Mouse (Mus musculus): ENCODE measurements around the gene Tmcc2. TPM values are rescaled to one million over a fixed set of nuclear protein-coding genes. Genes with fewer than 3 reads are reported as not detected.
A peak's percentile ranks its signal among the peaks of the same experiment; 100 is the strongest.

Tmcc2 gene
- polyA plus RNA-seq, 1 experiment from 2014 or later: 7.8 TPM

DNA sequence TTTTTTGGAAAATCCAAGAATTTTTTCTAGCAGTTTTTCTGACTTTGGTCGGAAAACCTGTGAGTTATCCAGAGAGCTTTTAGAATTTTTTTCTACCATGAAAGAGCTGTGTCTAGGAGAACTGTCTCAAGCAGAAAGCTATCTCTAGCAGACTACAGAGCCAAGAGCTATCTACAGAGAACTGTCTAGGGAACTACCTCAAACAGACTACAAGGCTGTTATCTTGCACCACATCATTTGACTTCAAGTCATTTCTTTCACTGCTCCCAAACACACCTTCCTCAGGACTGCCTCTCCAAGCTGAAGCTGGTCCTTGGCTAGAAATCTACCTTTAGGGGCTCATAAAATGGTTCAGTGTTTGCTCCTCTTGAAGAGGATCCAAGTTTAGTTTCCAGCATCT lies 10.8 kb upstream of the Tmcc2 start:
- no peak for DNase-seq (ENCODE audit: low spot score)

DNA sequence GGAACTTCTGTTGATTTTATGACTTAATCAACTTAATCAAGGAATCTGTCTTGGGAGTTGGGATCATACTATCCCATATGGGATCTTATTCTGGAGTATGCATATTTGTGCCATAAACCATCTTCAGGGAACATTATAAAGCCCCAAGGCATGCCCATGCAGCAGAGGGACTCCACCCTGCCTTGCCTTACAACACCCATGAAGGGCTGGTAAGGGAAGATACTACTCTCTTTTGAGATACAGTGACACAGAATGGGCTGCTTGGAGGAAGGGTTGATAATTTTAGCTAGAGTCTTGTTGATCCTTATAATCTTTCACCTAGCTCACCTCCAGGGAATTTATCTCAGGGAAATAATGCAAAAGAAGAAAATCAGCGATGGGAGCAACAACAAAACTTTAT lies 9.5 kb upstream of the Tmcc2 start:
- H3K27ac ChIP-seq (ENCODE audit: low read depth): no peak overlapping the region
- DNase-seq (ENCODE audit: low spot score) (no peak), ATAC-seq (replicated peaks; ENCODE audit: low FRiP score, low TSS enrichment, low read depth) (no peak)
- H3K9ac ChIP-seq (ENCODE audit: low read length): no peak overlapping the region
- H3K9me3 ChIP-seq (ENCODE audit: control insufficient read depth, low read length): peaks cover 4% of the 10 kb centered on the region; the same call in 1 of the 2 replicates
- no peaks in the 10 kb centered on the region for H3K27me3 ChIP-seq (replicated peaks; ENCODE audit: control insufficient read depth, insufficient read depth, low read length)
- no peak overlapping the region for H3K4me3 ChIP-seq (ENCODE audit: low read depth, low read length)
- no peaks in the 10 kb centered on the region for H3K36me3 ChIP-seq (ENCODE audit: control insufficient read depth, insufficient read depth, low read length)
- H3K4me2 ChIP-seq (ENCODE audit: low read length): no peak overlapping the region
- H3K4me1 ChIP-seq (replicated peaks; ENCODE audit: control insufficient read depth, insufficient read depth, low read length): no peaks in the 10 kb centered on the region
- WGBS: 60% methylated on average over 1 of the region's 1 CpGs

More for the DNA sequence above, 10.8 kb upstream of the Tmcc2 start:
- WGBS: 95% methylated on average over 1 of the region's 1 CpGs
- H3K36me3 ChIP-seq (ENCODE audit: control insufficient read depth, insufficient read depth, low read length): no peaks in the 10 kb centered on the region
- no peaks in the 10 kb centered on the region for H3K4me1 ChIP-seq (replicated peaks; ENCODE audit: control insufficient read depth, insufficient read depth, low read length)
- peaks cover 4% of the 10 kb centered on the region; the same call in 1 of the 2 replicates for H3K9me3 ChIP-seq (ENCODE audit: control insufficient read depth, low read length)
- H3K4me2 ChIP-seq (ENCODE audit: low read length): no peak overlapping the region
- no peaks in the 10 kb centered on the region for H3K27me3 ChIP-seq (replicated peaks; ENCODE audit: control insufficient read depth, insufficient read depth, low read length)
- no peak for ATAC-seq (replicated peaks; ENCODE audit: low FRiP score, low TSS enrichment, low read depth)
- no peak overlapping the region for H3K9ac ChIP-seq (ENCODE audit: low read length)
- no peak overlapping the region for H3K27ac ChIP-seq (ENCODE audit: low read depth)
- no peak overlapping the region for H3K4me3 ChIP-seq (ENCODE audit: low read depth, low read length)

DNA sequence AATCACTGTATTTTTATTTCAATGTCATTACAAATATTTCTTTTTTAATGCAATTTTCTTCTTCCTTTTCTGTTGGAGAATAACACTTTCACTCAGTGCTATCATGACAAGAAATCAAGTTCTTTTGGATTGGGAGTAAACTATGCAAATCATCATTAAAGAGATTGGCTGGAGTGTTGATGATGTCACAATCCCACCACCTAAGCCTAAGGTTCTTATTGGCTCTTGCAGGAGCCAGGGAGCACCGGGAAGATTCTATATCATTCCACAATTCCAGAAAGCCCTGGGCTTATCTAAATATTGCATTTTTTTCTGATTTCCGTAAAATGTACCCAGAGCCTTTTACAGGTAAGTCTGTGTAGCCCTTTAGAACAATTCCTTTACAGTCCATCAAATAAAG lies 5.6 kb upstream of the Tmcc2 start:
- Histone ChIP-seq H3K4me3 (ENCODE audit: low read depth, low read length) (no peak overlapping the region), H3K36me3 (ENCODE audit: control insufficient read depth, insufficient read depth, low read length) (no peaks in the 10 kb centered on the region), H3K27me3 (replicated peaks; ENCODE audit: control insufficient read depth, insufficient read depth, low read length) (no peaks in the 10 kb centered on the region), H3K4me2 (ENCODE audit: low read length) (no peak overlapping the region), H3K9me3 (ENCODE audit: control insufficient read depth, low read length) (peaks cover 4% of the 10 kb centered on the region; the same call in 1 of the 2 replicates), H3K4me1 (replicated peaks; ENCODE audit: control insufficient read depth, insufficient read depth, low read length) (no peaks in the 10 kb centered on the region), H3K27ac (ENCODE audit: low read depth) (no peak overlapping the region), H3K9ac (ENCODE audit: low read length) (no peak overlapping the region)
- DNase-seq (ENCODE audit: low spot score) (no peak), ATAC-seq (replicated peaks; ENCODE audit: low FRiP score, low TSS enrichment, low read depth) (no peak)
- 46% methylated on average over 2 of the region's 2 CpGs for WGBS

DNA sequence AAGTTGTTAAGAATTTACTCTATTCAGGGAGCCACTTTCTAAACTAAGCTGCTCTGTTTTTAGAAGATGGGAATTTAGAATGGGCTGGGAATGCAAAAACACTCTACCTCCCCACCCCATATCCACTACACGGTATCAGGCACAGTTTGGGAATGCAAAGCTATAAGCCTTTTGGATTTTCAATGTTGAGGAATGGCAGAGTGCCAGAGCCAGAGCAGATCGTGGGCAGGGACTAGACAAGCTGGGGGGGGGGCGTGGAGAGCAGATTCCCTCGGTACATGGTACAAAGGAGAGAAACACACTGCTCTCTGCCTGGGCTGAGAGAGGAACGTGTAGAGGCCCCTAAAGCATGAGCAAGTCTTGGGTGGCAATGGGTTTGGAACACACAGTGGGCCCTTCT lies 1.8 kb upstream of the Tmcc2 start:
- no peaks in the 10 kb centered on the region for H3K9me3 ChIP-seq (ENCODE audit: control insufficient read depth, low read length)
- H3K4me3 ChIP-seq (ENCODE audit: low read depth, low read length): no peak overlapping the region
- peaks cover 25% of the 10 kb centered on the region for H3K4me1 ChIP-seq (replicated peaks; ENCODE audit: control insufficient read depth, insufficient read depth, low read length)
- no peaks in the 10 kb centered on the region for H3K36me3 ChIP-seq (ENCODE audit: control insufficient read depth, insufficient read depth, low read length)
- H3K4me2 ChIP-seq (ENCODE audit: low read length): no peak overlapping the region
- H3K27ac ChIP-seq (ENCODE audit: low read depth): no peak overlapping the region
- no peaks in the 10 kb centered on the region for H3K27me3 ChIP-seq (replicated peaks; ENCODE audit: control insufficient read depth, insufficient read depth, low read length)
- ATAC-seq (replicated peaks; ENCODE audit: low FRiP score, low TSS enrichment, low read depth) (no peak), DNase-seq (ENCODE audit: low spot score) (no peak)
- WGBS: 70% methylated on average over 5 of the region's 5 CpGs
- no peak overlapping the region for H3K9ac ChIP-seq (ENCODE audit: low read length)

DNA sequence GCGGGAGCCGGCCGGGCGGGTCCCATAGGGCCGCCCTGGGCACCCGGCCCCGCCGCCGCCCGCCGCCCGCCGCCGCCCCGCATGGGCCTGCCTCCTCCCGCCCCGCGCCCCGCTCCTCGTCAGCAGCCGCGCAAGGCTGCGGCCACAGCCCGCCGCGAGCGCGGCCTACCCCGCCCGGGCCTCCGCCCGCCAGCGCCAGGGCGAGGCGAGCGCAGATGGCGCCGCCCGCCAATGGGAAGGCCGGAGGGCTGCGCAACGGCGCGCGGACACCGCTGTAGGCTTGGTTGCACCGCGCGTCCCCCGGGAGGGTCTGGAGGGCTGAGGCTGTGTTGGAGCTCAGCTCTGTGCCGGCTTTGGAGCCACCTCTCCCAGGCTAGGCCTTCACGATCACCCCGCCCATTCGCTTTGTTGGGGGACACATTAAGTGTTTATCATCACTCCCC lies 520 bp upstream of the Tmcc2 start:
- ATAC-seq (replicated peaks; ENCODE audit: low FRiP score, low TSS enrichment, low read depth): peak; percentile 93
- Histone ChIP-seq H3K4me2 (ENCODE audit: low read length) (peak overlapping the region; percentile 87), H3K4me3 (ENCODE audit: low read depth, low read length) (peak overlapping the region; percentile 72), H3K9ac (ENCODE audit: low read length) (peak overlapping the region; percentile 81), H3K9me3 (ENCODE audit: control insufficient read depth, low read length) (no peaks in the 10 kb centered on the region), H3K36me3 (ENCODE audit: control insufficient read depth, insufficient read depth, low read length) (no peaks in the 10 kb centered on the region), H3K27me3 (replicated peaks; ENCODE audit: control insufficient read depth, insufficient read depth, low read length) (no peaks in the 10 kb centered on the region), H3K4me1 (replicated peaks; ENCODE audit: control insufficient read depth, insufficient read depth, low read length) (peaks cover 25% of the 10 kb centered on the region), H3K27ac (ENCODE audit: low read depth) (peak overlapping the region; percentile 54)
- DNase-seq (ENCODE audit: low spot score): peak; percentile 77
- WGBS: under 1% methylated on average over 29 of the region's 54 CpGs

DNA sequence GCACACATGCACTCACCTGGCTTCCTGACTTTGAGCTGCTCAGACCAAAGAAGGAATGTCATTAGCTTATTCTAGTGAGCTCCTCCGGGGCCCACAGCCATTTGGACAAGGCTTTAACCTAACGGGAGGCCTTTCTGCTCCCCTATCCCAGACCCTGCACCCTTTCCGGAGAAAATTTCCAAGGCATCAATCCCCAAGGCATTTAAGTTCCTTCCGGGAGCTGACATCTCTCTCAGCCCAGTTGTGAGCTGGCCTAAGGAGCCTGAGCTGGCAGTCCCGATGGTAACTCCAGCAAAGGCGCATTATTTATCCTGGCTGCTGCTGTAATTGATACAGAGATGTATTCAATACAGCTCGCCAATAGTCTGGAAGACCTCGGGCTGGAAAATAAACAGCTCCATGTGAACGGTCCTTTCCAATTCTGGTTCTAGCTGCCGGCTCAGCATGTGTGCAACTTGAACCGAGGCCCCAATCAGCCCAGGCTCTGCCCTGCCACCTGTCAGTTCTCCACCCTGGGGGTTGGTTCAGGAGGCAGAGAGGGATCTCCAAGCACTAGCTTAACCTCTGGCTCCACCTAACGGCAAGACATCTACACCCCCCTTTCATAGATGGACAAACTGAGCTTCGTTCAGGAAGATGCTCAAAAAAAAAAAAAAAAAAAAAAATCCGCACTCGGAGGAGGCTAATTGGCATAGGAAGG lies 1.0 kb downstream of the Tmcc2 start:
- DNase-seq (ENCODE audit: low spot score) (no peak), ATAC-seq (replicated peaks; ENCODE audit: low FRiP score, low TSS enrichment, low read depth) (no peak)
- peak overlapping the region; percentile 72 for H3K4me3 ChIP-seq (ENCODE audit: low read depth, low read length)
- no peak overlapping the region for H3K27ac ChIP-seq (ENCODE audit: low read depth)
- no peaks in the 10 kb centered on the region for H3K9me3 ChIP-seq (ENCODE audit: control insufficient read depth, low read length)
- H3K27me3 ChIP-seq (replicated peaks; ENCODE audit: control insufficient read depth, insufficient read depth, low read length): no peaks in the 10 kb centered on the region
- WGBS: 16% methylated on average over 15 of the region's 15 CpGs
- peak overlapping the region; percentile 81 for H3K9ac ChIP-seq (ENCODE audit: low read length)
- no peaks in the 10 kb centered on the region for H3K36me3 ChIP-seq (ENCODE audit: control insufficient read depth, insufficient read depth, low read length)
- peaks cover 35% of the 10 kb centered on the region for H3K4me1 ChIP-seq (replicated peaks; ENCODE audit: control insufficient read depth, insufficient read depth, low read length)
- H3K4me2 ChIP-seq (ENCODE audit: low read length): peak overlapping the region; percentile 87

DNA sequence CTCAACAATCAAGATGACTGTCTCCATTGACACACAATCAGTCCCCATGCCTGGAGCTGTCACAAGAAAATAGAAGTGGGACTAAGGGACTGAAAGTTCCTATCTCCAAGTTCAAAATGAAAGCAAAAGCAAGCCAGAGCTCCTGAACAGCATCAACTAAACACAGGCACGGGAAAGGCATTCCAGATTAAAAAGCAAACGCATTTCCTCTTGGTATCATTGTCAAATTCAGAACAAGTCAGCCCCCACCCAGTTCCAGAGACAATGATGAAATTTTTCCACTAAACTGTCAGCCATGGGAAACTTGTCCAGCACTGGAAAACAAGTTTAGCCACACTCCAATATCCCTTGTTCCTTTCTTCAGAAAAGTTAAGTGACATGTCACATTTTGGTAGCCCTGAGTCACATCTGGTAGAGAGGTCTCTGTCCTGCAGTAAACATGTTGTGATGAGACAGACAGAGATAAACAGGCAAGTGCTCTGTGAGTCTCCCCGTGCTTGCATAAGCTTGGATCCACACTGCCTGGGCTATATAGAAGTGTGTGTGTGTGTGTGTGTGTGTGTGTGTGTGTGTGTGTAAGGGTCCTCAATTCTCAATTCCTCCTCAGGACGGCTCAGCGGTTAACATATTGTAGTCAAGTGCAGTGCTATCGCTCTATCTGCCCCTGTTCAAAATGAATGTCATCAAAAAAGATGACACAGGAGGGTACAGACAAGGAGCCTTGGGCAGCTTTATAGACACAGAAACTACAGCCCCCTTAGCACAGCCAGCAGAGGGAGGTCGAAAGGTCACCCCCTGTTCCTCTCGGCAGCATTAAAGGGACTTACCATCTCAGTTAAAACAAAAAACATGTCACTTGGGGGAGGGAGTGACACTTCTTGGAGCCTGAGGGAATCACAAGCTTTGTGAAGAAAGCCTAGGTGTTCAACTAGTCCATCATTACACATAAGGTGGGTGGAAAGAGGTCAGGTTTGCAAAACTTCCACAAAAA lies 2.0 kb downstream of the Tmcc2 start:
- peak overlapping the region; percentile 87 for H3K4me2 ChIP-seq (ENCODE audit: low read length)
- no peaks in the 10 kb centered on the region for H3K36me3 ChIP-seq (ENCODE audit: control insufficient read depth, insufficient read depth, low read length)
- 38% methylated on average over 8 of the region's 8 CpGs for WGBS
- no peaks in the 10 kb centered on the region for H3K27me3 ChIP-seq (replicated peaks; ENCODE audit: control insufficient read depth, insufficient read depth, low read length)
- no peak overlapping the region for H3K27ac ChIP-seq (ENCODE audit: low read depth)
- peak overlapping the region; percentile 72; the same call in 1 of the 2 replicates for H3K4me3 ChIP-seq (ENCODE audit: low read depth, low read length)
- H3K9me3 ChIP-seq (ENCODE audit: control insufficient read depth, low read length): no peaks in the 10 kb centered on the region
- H3K9ac ChIP-seq (ENCODE audit: low read length): no peak overlapping the region
- DNase-seq (ENCODE audit: low spot score) (no peak), ATAC-seq (replicated peaks; ENCODE audit: low FRiP score, low TSS enrichment, low read depth) (no peak)
- H3K4me1 ChIP-seq (replicated peaks; ENCODE audit: control insufficient read depth, insufficient read depth, low read length): peaks cover 39% of the 10 kb centered on the region

DNA sequence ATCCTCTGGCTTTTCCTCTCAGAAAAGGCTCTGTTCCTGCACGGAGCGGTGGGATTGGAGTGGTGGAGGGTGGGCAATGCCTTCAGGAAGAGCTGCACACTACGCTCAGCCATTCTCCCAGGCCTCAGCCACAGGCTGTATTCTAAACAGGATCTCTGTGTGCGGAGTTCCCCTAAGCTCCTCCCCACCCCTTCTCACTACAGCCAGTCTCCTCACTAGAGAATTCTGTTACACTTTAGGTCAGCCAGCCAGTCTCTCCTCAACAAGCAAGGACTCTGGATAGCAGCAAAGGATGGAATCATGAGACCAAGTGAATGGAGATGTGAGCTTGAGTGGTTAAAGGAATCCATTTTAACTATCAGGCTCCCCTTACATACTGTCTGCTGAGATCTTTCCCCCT lies 3.1 kb downstream of the Tmcc2 start:
- no peaks in the 10 kb centered on the region for H3K9me3 ChIP-seq (ENCODE audit: control insufficient read depth, low read length)
- H3K4me1 ChIP-seq (replicated peaks; ENCODE audit: control insufficient read depth, insufficient read depth, low read length): peaks cover 39% of the 10 kb centered on the region
- no peaks in the 10 kb centered on the region for H3K36me3 ChIP-seq (ENCODE audit: control insufficient read depth, insufficient read depth, low read length)
- H3K9ac ChIP-seq (ENCODE audit: low read length): no peak overlapping the region
- no peaks in the 10 kb centered on the region for H3K27me3 ChIP-seq (replicated peaks; ENCODE audit: control insufficient read depth, insufficient read depth, low read length)
- no peak for DNase-seq (ENCODE audit: low spot score)
- WGBS: 15% methylated on average over 4 of the region's 4 CpGs
- ATAC-seq (replicated peaks; ENCODE audit: low FRiP score, low TSS enrichment, low read depth): no peak
- no peak overlapping the region for H3K4me3 ChIP-seq (ENCODE audit: low read depth, low read length)
- peak overlapping the region; percentile 39; the same call in 1 of the 2 replicates for H3K27ac ChIP-seq (ENCODE audit: low read depth)
- peak overlapping the region; percentile 87 for H3K4me2 ChIP-seq (ENCODE audit: low read length)

All from intestine, embryonic 14.5 days (tissue).